Mouse (Mus musculus) cerebellum, adult 2 months (tissue): ENCODE data around the gene Stoml2. TPM values are rescaled to one million over a fixed set of nuclear protein-coding genes. Genes with fewer than 3 reads are reported as not detected.

Experiments
- DNase-seq, 2 experiments: peaks; one replicate each; pipeline ENCODE4 v3.0.0; 2021
- H3K27ac ChIP-seq: fragments of 200-500 bp; 2 replicates; pipeline ENCODE4 v1.5.1; 2012; ENCODE audit warnings: low read length, control low read depth, inconsistent platforms; ENCODE audit not compliant: insufficient read depth
- H3K27me3 ChIP-seq: fragments of 200-500 bp; 2 replicates; pipeline ENCODE4 v1.6.1; 2012; ENCODE audit warnings: inconsistent platforms, mild to moderate bottlenecking, low read length, moderate library complexity; ENCODE audit not compliant: control insufficient read depth, insufficient read depth
- H3K4me1 ChIP-seq: fragments of 200-500 bp; 2 replicates; pipeline ENCODE4 v1.6.1; 2011; ENCODE audit warnings: low read length; ENCODE audit not compliant: control insufficient read depth, insufficient read depth
- H3K4me3 ChIP-seq: fragments of 200-500 bp; replicated peaks from 2 replicates; pipeline ENCODE3; 2011; ENCODE audit warnings: mild to moderate bottlenecking, low read depth, low read length, control low read depth; ENCODE audit not compliant: insufficient read depth
- CTCF ChIP-seq: fragments of 200-500 bp; IDR thresholded peaks from 2 replicates; pipeline ENCODE4 v1.5.1; 2011; ENCODE audit warnings: low read depth, mild to moderate bottlenecking, control low read depth, low read length, moderate library complexity, borderline replicate concordance; ENCODE audit not compliant: insufficient read depth
- POLR2A ChIP-seq: fragments of 200-500 bp; IDR thresholded peaks from 2 replicates; pipeline ENCODE4 v1.6.1; 2011; ENCODE audit warnings: low read length, control low read depth, borderline replicate concordance; ENCODE audit not compliant: insufficient read depth
- WGBS: fragments of 180-500 bp; shearing (Covaris S2); methylation state at CpG from one replicate; pipeline ENCODE4 v1.1.7; 2018; 5-methylcytosine and 5-hydroxymethylcytosine counted together
- polyA plus RNA-seq: library from polyadenylated mRNA; depleted of rRNA; stranded (reverse); fragments of >200 nt; gene quantifications from 2 replicates; pipeline ENCODE4 v1.2.3, GENCODE M21; 2012; rRNA removed

The Stoml2 gene
- 138 and 142 TPM in 2 replicates for polyA plus RNA-seq

DNA sequence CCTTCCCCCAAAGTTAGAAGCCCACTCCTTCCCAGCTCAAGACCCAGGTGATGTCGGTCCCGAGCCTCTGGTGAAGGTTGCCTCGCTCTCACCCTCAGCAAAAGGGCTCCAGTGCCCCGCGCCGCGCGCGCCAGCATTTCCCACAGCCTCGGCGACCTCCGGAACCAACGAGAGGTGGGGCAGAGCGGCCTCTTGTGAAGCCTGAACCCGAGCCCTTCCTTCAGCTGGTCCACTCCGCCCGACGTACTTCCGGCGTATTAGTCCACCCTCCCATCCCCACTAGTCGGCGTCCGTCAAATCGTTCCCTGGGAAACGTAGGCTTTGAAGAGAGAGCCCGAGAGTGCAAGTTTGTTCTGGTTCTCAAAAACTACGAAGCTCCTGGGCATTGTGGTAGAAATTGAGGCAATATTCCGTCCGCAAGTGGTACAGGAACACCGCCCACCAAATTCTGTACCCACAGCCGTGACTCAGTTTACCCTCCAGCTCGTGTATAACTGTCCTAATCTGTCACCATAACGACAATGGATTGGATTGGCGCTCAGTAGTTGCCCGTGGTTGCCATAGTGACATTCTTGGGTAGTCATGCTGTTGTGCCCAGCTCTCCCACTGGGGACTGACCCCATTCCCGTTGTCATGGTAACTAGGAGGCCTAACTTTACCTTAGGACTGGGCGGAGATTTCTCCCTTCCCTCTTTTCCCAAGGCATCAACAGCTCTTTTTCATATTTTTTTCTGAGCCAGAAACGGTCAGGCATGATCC lies at the start of gene Stoml2:
Stoml2 (minus strand) TSS at position 474 of the 759 bp plus-strand sequence.
- peak; percentile 94 to 95 for DNase-seq
- no peaks in the 10 kb centered on the region for H3K27me3 ChIP-seq
- TF ChIP-seq CTCF (peak; percentile 16; the same call in 1 of the 2 replicates), POLR2A (peak; percentile 85)
- WGBS = under 1% methylated on average over 38 of the region's 38 CpGs
- H3K4me1 ChIP-seq = peaks cover 7% of the 10 kb centered on the region
- peak within 1 kb of the TSS; percentile 76 for H3K27ac ChIP-seq
- peak within 1 kb of the TSS; percentile 91 for H3K4me3 ChIP-seq

DNA sequence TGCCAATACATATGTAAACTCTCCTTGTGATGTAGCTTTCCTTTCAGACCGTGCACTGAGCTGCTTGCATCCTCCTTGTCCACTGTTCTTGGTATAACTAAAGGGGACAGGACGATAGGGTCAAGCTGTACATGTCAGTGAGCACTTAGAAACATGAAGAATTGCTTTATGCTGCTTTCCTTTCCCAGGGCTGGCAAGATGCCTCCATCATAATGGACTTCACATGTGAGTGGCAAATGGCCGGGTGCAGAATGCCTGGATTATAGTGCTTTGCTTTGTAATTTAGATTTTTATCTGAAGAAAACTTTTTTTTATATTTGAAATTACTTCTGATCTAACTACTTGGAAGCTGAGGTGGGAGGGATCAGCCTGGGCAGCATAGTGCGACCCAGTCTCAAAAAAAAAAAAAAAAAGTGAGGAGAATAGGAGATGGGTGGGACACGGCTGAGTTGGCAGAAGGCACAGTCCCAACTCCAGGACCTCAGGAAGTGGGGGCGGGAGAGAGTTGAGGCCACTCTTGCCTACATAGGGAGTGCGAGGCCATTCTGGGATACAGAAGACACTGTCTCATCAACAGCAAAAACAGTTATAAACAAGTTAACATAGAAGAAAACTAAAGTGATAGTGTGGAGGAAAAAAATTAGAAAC lies 46.7 kb upstream of the Stoml2 start:
- TF ChIP-seq POLR2A (no peak), CTCF (no peak)
- H3K27ac ChIP-seq = no peak overlapping the region
- WGBS = 41% methylated on average over 7 of the region's 7 CpGs
- no peaks in the 10 kb centered on the region for H3K27me3 ChIP-seq
- no peak overlapping the region for H3K4me3 ChIP-seq
- no peak for DNase-seq
- H3K4me1 ChIP-seq = no peaks in the 10 kb centered on the region

DNA sequence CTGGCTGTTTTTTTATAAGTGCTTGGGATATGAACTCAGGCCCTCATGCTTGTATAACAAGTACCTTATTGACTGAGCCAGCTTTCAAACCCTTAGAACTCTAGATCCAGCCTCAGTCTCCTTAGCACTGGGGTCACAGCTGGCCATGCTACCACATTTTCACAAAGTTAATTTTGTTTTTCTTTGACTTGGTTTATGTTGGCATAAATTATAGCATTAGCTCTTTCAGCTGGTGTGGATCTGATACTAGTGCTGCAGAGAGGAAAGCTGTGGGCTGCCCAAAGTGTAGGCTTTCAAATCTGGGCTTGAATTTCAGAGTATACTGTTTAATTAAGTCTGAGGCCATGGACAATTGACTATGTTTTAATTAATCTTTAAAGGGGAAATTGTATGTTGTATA lies 43.4 kb upstream of the Stoml2 start:
- TF ChIP-seq CTCF (no peak), POLR2A (no peak)
- Histone ChIP-seq H3K4me3 (no peak overlapping the region), H3K27me3 (no peaks in the 10 kb centered on the region)

DNA sequence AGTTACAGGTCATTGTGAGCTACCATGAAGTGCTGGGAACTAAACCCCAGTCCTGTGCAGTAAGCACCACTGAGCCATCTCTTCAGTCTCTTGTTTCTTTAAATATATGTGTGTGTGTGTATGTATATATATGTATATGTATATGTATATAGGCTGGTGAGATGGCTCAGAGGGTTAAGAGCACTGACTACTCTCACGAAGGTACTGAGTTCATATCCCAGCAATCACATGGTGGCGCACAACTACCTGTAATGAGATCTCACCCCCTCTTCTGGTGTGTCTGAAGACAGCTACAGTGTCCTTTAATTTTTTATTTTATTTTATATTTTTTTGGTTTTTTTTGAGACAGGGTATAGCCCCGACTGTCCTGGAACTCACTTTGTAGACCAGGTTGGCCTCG lies 34.0 kb upstream of the Stoml2 start:
- DNase-seq = no peak
- TF ChIP-seq CTCF = no peak
- TF ChIP-seq POLR2A = no peak
- Histone ChIP-seq H3K4me3 (no peak overlapping the region), H3K4me1 (no peaks in the 10 kb centered on the region), H3K27ac (no peak overlapping the region), H3K27me3 (no peaks in the 10 kb centered on the region)
- WGBS = 100% methylated on average over 4 of the region's 4 CpGs

More for the DNA sequence above, 43.4 kb upstream of the Stoml2 start:
- Histone ChIP-seq H3K4me1 (no peaks in the 10 kb centered on the region), H3K27ac (no peak overlapping the region)
- DNase-seq = no peak

DNA sequence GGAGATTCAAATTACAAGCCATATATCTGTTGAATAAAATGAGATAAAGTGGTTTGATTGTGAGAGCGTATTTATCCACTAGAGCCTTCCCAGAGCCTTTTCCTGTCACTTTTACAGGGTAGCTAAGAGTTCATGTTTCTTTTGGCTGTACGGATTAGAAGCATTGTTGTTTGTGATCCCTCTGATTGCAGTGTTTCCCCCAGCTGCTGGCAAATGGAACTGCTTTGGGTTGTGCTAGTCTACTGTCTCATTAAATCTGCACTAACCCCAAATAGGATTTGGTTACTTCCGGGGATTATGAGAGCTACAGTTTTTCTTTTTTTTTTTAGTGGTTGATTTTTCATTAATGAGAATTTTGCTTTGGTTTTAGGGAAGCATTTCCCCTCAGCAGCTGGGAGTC lies 28.8 kb upstream of the Stoml2 start:
- TF ChIP-seq POLR2A = no peak
- TF ChIP-seq CTCF = no peak
- WGBS = 77% methylated on average over 3 of the region's 3 CpGs
- no peak overlapping the region for H3K4me3 ChIP-seq
- no peak for DNase-seq
- H3K27me3 ChIP-seq = no peaks in the 10 kb centered on the region
- H3K27ac ChIP-seq = no peak overlapping the region
- H3K4me1 ChIP-seq = no peaks in the 10 kb centered on the region

DNA sequence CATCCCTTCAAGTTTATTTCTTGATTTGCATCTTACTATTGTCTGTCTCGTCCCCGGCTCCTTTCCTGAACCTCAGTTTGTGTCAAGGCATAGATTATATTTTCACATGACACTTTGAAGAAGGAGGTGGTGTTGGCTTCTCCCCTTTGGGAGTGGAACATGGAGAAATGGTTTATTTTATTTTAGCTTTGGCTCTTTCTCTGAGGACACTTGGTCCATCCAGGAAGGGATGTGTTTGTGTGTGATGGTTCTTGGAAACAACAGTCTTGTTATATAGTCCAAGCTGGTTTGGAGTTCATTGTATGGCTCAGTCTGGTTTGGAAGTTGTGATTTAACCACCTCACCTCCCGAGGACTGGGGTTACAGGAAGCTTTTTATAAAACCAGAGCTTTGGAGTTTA lies 28.2 kb upstream of the Stoml2 start:
- TF ChIP-seq POLR2A (no peak), CTCF (no peak)
- H3K27ac ChIP-seq = no peak overlapping the region
- no peaks in the 10 kb centered on the region for H3K4me1 ChIP-seq
- WGBS = 31% methylated on average over 3 of the region's 3 CpGs
- peak overlapping the region; percentile 70 for H3K4me3 ChIP-seq
- DNase-seq = no peak
- no peaks in the 10 kb centered on the region for H3K27me3 ChIP-seq

DNA sequence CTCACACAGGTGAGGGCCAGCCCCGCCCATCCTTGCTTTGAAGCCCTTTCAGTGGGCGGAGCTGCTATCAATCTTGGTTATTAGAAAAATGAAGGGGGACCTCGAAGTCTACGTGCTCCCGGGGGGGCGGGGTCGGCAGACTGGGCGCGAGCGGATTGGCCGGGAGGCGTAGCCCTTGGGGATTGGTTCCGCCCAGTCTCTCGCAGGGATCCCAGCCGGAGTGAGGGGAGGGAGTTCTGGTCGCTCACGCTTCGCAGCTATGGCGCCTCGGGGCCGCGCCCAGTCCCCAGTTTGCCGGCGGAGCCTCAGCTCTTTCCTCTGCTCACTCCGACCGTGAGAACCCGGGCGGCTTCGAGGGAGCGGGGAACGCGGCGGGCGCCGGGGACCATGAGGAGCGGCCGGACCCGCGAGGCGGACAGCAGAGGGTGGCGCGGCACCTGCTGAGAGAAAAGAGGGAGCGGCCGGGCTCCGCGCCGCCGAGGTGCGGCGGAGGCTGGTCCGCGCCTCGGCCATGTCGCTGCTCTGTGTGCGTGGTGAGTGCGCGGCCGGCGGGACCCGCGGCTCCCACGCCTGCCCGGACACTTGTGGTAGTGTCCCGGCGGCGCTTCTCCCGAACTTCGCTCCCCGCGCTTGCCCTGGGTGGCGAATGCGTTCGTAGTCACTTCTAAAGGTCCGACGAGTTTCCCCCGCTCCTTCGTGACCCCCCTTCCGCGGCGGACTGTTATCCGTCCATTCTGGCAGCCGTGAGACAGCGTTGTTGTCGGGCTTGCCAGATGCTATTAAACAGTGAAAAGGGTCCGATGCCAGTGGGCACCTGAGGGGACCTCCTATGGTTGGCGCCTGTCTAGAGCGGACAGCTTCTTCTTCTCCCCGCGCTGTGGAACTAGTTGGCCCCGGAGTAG lies 27.5 kb upstream of the Stoml2 start, which contains the start of gene Unc13b:
Unc13b (plus strand) TSS at position 201 of the 902 bp plus-strand sequence.
- H3K4me1 ChIP-seq = no peaks in the 10 kb centered on the region
- TF ChIP-seq POLR2A (no peak), CTCF (no peak)
- H3K4me3 ChIP-seq = peak within 1 kb of the TSS; percentile 70
- WGBS = under 1% methylated on average over 90 of the region's 90 CpGs
- no peak within 1 kb of the TSS for H3K27ac ChIP-seq
- H3K27me3 ChIP-seq = no peaks in the 10 kb centered on the region
- peak; percentile 92 to 94 for DNase-seq

DNA sequence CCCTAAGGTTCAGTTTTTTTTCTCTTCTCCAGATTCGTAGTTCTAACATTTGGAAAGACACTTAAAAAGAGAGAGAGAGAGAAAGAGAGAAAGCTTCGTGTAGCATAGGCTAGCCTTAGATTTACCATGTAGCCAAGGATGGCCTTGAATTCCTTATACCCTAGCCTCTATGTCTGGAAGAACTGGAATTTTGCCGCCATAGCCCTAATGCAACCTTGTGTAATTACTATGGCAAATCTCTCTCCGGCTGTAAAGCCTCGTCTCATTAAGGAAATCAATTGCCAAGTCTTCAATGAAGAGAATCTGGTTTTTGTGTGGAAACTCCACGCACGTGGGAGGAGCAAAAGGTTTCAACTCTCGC lies 26.9 kb upstream of the Stoml2 start:
- no peak for DNase-seq
- TF ChIP-seq CTCF (no peak), POLR2A (no peak)
- H3K4me1 ChIP-seq = no peaks in the 10 kb centered on the region
- H3K27me3 ChIP-seq = no peaks in the 10 kb centered on the region
- no peak overlapping the region for H3K27ac ChIP-seq
- 16% methylated on average over 8 of the region's 8 CpGs for WGBS
- H3K4me3 ChIP-seq = peak overlapping the region; percentile 70
